Mouse (Mus musculus) cerebral cortex, adult 2 months (tissue): ENCODE results near the gene Pitpnm2.

Source experiments
- WGBS: fragments of 180-500 bp; shearing (Covaris S2); methylation state at CpG from one replicate; pipeline ENCODE4 v1.1.7; 2018; 5-methylcytosine and 5-hydroxymethylcytosine counted together

The Pitpnm2 gene

GRCm38 (mm10) chr5:124182097-124182496, 67.5 kb downstream of the Pitpnm2 start:
- WGBS, result 68% methylated on average over 5 of the region's 5 CpGs

GRCm38 (mm10) chr5:124180500-124181167, 68.9 kb downstream of the Pitpnm2 start:
- 77% methylated on average over 12 of the region's 12 CpGs for WGBS

- WGBS, result 81% methylated on average over 4 of the region's 4 CpGs
Observed at GRCm38 (mm10) chr5:124179411-124179810, 70.1 kb downstream of the Pitpnm2 start.

DNA sequence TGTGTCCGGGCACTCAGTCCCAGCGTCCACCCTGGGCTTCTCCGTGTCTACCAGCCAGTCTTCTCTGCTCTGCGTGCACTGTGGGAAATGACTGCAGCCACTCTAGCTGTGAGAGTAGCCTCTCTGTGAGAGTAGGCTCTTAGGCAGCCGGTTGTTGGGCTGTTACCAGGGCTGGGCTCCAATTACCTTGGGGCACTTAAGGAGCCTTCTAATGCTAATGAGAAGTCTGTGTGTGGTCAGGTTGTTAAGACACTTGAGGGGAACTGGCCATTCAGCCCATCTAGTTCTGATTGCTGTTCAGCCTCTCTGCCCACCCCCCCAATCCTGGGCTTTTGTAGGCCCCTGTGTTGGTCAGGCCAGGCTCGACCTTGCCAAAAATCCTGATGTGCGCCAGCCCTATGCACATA, 72.8 kb downstream of the Pitpnm2 start:
- WGBS, result 44% methylated on average over 7 of the region's 7 CpGs

- WGBS, result 59% methylated on average over 4 of the region's 4 CpGs
Observed at GRCm38 (mm10) chr5:124175138-124175537, 74.4 kb downstream of the Pitpnm2 start.

GRCm38 (mm10) chr5:124173012-124173985, 76.3 kb downstream of the Pitpnm2 start:
- WGBS, result 23% methylated on average over 15 of the region's 15 CpGs

DNA sequence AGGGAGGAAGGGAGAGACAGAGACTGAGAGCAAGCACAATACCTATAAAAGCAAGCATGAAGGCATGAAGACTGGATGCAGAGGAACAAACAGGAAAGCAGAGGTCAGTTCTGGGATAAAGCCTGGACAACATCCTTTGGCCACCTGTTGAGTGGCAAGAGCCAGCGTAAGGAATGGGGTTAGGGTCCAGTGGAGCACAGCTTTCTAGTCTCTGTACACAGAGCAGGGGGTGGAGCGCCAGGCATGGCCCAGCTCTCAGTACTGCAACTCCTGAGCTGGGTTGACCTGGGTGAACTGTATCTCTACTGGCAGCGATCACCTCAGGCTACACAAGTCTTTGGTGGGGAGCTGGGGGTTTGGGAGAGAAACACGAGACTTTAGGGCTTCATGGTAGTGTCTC, 77.3 kb downstream of the Pitpnm2 start:
- 87% methylated on average over 4 of the region's 4 CpGs for WGBS

DNA sequence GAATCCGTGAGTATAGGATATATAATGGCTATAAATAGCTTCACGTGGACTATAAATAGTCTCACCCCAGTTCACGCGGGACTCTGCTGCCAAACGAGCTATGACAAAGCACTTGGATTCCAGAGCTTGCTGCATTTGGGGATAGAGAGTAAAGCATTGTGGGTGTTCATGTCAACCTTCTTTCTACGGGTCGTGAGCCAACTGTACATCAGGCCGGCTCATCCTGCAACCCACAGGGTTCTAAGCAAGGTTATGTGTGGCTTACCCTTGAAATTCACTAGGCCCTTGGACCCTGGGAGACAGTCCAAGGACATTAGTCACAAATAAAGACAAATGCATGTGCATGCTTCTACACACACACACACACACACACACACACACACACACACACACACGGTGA, 77.8 kb downstream of the Pitpnm2 start:
- 30% methylated on average over 9 of the region's 9 CpGs for WGBS

DNA sequence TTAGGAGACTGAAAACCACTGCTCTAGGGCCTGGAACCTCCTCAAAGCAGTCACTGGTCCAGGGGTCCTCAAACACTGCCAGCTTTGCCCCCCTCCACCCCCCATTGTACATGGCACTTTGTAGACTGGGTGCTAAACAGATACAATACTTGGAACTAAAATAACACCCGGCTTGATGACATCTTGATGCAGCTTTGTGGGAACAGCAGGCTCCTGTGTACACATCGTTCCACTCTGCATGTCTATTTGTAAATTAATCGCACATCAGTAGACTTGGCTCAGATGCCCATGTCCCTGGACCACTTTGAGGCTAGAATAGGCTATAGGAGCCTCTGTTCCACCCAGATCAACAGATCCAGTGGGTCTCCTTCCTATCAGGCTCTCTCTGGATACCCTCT, 80.3 kb downstream of the Pitpnm2 start:
- 27% methylated on average over 3 of the region's 3 CpGs for WGBS

- 61% methylated on average over 12 of the region's 12 CpGs for WGBS
Observed at GRCm38 (mm10) chr5:124168428-124169223, 80.9 kb downstream of the Pitpnm2 start.

DNA sequence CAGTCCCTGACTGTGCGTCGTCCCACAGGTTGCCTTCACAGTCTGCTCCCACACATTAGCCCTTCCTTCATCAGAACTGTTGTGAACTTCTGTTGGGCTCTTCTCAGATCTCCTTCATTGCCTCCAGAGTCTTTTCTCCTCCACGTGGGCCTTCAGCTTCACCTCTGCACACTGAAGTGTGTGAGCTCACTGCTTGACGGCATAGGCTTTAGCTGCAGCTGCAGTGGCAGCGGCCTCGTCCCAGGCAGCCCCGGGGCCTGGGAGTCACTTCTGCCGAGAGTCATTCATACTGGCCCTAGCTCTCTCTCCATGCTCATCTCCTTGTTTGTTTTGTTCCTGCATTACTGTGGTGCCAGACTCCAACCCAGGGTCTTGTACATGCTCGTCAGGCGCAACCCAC, 81.9 kb downstream of the Pitpnm2 start:
- WGBS, result 50% methylated on average over 10 of the region's 10 CpGs

- WGBS, result 33% methylated on average over 15 of the region's 15 CpGs
Observed at GRCm38 (mm10) chr5:124165622-124166570, 83.7 kb downstream of the Pitpnm2 start.

DNA sequence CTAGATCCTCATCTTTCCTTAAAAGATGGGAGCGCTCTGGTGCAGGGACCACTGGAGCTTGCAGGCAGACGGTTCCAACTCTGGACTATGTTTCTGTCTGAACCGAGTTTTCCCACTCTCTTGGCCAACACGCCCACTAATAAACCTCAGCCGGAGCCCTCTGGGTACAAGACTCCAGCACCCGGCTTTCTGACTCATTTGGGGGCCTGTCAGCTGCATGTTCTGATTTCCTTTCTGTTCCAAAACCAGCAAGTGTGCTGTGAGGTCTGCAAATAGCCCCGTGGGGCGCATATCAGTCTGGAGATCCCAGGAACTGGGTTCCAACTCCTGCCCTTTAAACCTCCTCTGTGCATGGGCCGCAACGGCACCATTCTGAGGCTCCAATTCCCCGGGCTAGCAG, 86.1 kb downstream of the Pitpnm2 start:
- 55% methylated on average over 11 of the region's 11 CpGs for WGBS

DNA sequence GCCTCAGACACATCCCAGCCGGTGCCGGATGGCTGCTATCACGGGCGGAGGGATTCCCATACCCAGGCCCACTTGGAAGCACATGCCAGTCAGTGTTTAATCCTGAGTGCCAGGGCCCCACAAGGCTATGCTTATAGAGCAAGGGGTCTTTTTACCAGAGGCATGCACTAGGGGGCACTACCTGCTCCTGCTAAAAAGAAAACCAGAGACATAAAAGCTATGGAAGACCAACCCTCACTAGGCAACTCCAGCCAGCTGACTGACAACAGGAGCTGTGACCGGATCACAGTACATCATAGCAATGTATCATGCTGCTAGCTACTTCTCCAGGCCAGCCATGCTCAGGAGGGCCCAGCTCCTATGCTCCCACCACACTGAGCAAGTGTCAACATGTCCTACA, 87.0 kb downstream of the Pitpnm2 start:
- 47% methylated on average over 5 of the region's 5 CpGs for WGBS

GRCm38 (mm10) chr5:124161831-124162230, 87.7 kb downstream of the Pitpnm2 start:
- 53% methylated on average over 10 of the region's 10 CpGs for WGBS

DNA sequence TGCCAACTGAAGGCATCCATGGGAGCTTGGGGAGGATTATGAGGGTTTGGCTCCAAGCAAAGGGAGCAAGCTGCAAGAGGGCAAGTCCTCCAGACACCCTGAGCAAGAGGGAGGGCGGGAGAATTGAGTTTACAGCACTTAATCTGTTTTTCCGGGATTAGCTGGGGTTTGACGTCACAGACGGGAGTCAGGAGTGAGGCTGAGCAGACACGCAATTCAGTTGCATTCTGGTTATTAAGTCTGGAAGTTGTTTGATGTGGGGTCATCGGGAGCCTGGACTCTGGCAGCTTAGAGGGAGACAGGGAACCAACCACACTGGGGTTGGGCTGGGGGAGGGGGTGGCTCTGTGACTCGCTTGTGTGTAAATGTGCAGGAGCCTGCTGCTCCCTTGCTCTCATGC, 90.1 kb downstream of the Pitpnm2 start:
- 44% methylated on average over 7 of the region's 7 CpGs for WGBS

DNA sequence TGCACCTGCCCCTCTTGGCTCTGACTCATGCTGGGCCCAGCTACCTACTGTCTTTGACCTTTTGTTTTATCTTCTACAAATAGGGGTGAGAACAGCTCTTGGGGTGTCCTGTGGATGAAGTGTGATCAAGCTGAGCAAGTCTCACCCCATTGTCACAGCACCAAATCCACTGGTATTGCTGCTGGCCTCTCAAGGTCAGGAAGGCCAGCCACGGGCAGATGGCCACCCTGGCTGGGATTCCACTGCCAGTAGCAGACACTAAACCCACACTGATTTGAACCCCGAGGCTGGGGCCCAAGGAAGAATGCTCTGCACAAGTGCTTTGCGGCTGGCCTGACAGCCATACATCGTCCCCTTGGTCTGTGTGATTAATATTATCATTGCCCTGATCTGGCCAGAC, 91.3 kb downstream of the Pitpnm2 start:
- 70% methylated on average over 4 of the region's 4 CpGs for WGBS

GRCm38 (mm10) chr5:124155943-124156342, 93.6 kb downstream of the Pitpnm2 start:
- 57% methylated on average over 5 of the region's 5 CpGs for WGBS

GRCm38 (mm10) chr5:124152734-124153133, 96.8 kb downstream of the Pitpnm2 start:
- 84% methylated on average over 4 of the region's 4 CpGs for WGBS

- WGBS, result 82% methylated on average over 7 of the region's 7 CpGs
Observed at GRCm38 (mm10) chr5:124150895-124151294, 98.7 kb downstream of the Pitpnm2 start.

DNA sequence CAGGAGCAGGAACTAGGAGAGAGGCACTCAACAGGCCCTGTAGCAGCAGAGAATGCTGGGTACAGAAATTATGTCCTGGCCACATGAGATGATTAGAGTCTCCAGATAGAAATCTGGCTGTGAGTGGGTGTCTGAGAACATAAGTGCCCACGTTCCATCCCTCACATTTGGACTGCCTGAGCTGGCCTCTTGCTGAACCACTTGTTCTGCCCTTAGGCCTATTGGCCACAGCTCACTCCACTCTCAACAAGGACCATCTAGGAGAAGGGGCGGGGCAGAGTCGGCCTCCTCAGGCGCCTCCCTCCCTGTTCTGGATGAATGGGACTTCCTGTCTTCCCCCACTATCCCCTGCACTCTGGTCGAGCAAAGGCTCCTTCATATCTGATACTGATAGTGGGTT, 100.5 kb downstream of the Pitpnm2 start:
- WGBS, result 50% methylated on average over 5 of the region's 5 CpGs
